Mouse (Mus musculus): ENCODE measurements at regions not wholly inside any gene's neighbourhood (a gene's known extent, or its start where the extent isn't known, plus 50 kb on each side); places are given as distances from the start of the nearest gene placed in this dataset.

- no peak overlapping the region for H3K4me2 ChIP-seq
- H3K27me3 ChIP-seq = no peaks in the 10 kb centered on the region
- H3K4me3 ChIP-seq (replicated peaks) = no peak overlapping the region
- WGBS = 76% methylated on average over 4 of the region's 4 CpGs
- H3K4me1 ChIP-seq (replicated peaks) = no peaks in the 10 kb centered on the region; the same call in 1 of the 2 replicates
- H3K27ac ChIP-seq = no peak overlapping the region
- no peaks in the 10 kb centered on the region for H3K9me3 ChIP-seq
- H3K9ac ChIP-seq (replicated peaks) = no peak overlapping the region
- H3K36me3 ChIP-seq = no peaks in the 10 kb centered on the region
- ATAC-seq (ENCODE audit: insufficient number of reproducible peaks, insufficient read depth, low FRiP score, low TSS enrichment, low read depth) = no peak
Measured at GRCm38 (mm10) chr2:10923984-10924383, 247.9 kb upstream of the Prkcq start.

GRCm38 (mm10) chr2:10925361-10925760, 246.5 kb upstream of the Prkcq start:
- H3K4me1 ChIP-seq (replicated peaks) = no peaks in the 10 kb centered on the region; the same call in 1 of the 2 replicates
- no peak overlapping the region for H3K4me3 ChIP-seq (replicated peaks)
- no peaks in the 10 kb centered on the region for H3K27me3 ChIP-seq
- no peaks in the 10 kb centered on the region for H3K36me3 ChIP-seq
- H3K27ac ChIP-seq = no peak overlapping the region
- no peak overlapping the region for H3K4me2 ChIP-seq
- WGBS = 41% methylated on average over 7 of the region's 7 CpGs
- H3K9me3 ChIP-seq = no peaks in the 10 kb centered on the region
- no peak for ATAC-seq (ENCODE audit: insufficient number of reproducible peaks, insufficient read depth, low FRiP score, low TSS enrichment, low read depth)
- no peak overlapping the region for H3K9ac ChIP-seq (replicated peaks)

GRCm38 (mm10) chr2:10937405-10937804, 234.5 kb upstream of the Prkcq start:
- WGBS = 93% methylated on average over 1 of the region's 1 CpGs
- no peak for ATAC-seq (ENCODE audit: insufficient number of reproducible peaks, insufficient read depth, low FRiP score, low TSS enrichment, low read depth)

GRCm38 (mm10) chr2:10965224-10965623, 206.7 kb upstream of the Prkcq start:
- no peaks in the 10 kb centered on the region for H3K27me3 ChIP-seq
- 75% methylated on average over 7 of the region's 7 CpGs for WGBS
- H3K9me3 ChIP-seq = no peaks in the 10 kb centered on the region
- H3K4me2 ChIP-seq = no peak overlapping the region
- no peak overlapping the region for H3K27ac ChIP-seq
- no peaks in the 10 kb centered on the region for H3K4me1 ChIP-seq (replicated peaks)
- no peak overlapping the region for H3K4me3 ChIP-seq (replicated peaks)
- no peak overlapping the region for H3K9ac ChIP-seq (replicated peaks)
- ATAC-seq (ENCODE audit: insufficient number of reproducible peaks, insufficient read depth, low FRiP score, low TSS enrichment, low read depth) = no peak
- H3K36me3 ChIP-seq = no peaks in the 10 kb centered on the region

More at GRCm38 (mm10) chr2:10937405-10937804, 234.5 kb upstream of the Prkcq start:
- H3K9ac ChIP-seq (replicated peaks) = no peak overlapping the region
- H3K4me1 ChIP-seq (replicated peaks) = no peaks in the 10 kb centered on the region
- H3K4me3 ChIP-seq (replicated peaks) = no peak overlapping the region
- no peaks in the 10 kb centered on the region for H3K9me3 ChIP-seq
- no peaks in the 10 kb centered on the region for H3K27me3 ChIP-seq
- H3K27ac ChIP-seq = no peak overlapping the region
- H3K36me3 ChIP-seq = no peaks in the 10 kb centered on the region
- no peak overlapping the region for H3K4me2 ChIP-seq

GRCm38 (mm10) chr2:10966891-10967290, 205.0 kb upstream of the Prkcq start:
- no peak overlapping the region for H3K9ac ChIP-seq (replicated peaks)
- no peak overlapping the region for H3K27ac ChIP-seq
- 54% methylated on average over 2 of the region's 2 CpGs for WGBS
- no peaks in the 10 kb centered on the region for H3K9me3 ChIP-seq
- ATAC-seq (ENCODE audit: insufficient number of reproducible peaks, insufficient read depth, low FRiP score, low TSS enrichment, low read depth) = no peak
- no peaks in the 10 kb centered on the region for H3K36me3 ChIP-seq
- H3K4me3 ChIP-seq (replicated peaks) = no peak overlapping the region
- H3K4me2 ChIP-seq = no peak overlapping the region
- H3K4me1 ChIP-seq (replicated peaks) = no peaks in the 10 kb centered on the region
- no peaks in the 10 kb centered on the region for H3K27me3 ChIP-seq

- Histone ChIP-seq H3K4me2 (no peak overlapping the region), H3K27ac (no peak overlapping the region), H3K27me3 (no peaks in the 10 kb centered on the region), H3K9me3 (no peaks in the 10 kb centered on the region), H3K4me3 (replicated peaks) (no peak overlapping the region), H3K9ac (replicated peaks) (no peak overlapping the region), H3K4me1 (replicated peaks) (no peaks in the 10 kb centered on the region), H3K36me3 (no peaks in the 10 kb centered on the region)
- no peak for ATAC-seq (ENCODE audit: insufficient number of reproducible peaks, insufficient read depth, low FRiP score, low TSS enrichment, low read depth)
- whole genome bisulfite sequencing = 89% methylated on average over 10 of the region's 10 CpGs
Measured at GRCm38 (mm10) chr2:10969111-10969689, 202.7 kb upstream of the Prkcq start.

- H3K4me2 ChIP-seq = no peak overlapping the region
Measured at GRCm38 (mm10) chr2:10972051-10972450, 199.9 kb upstream of the Prkcq start.

GRCm38 (mm10) chr2:10978772-10979171, 193.1 kb upstream of the Prkcq start:
- Histone ChIP-seq H3K36me3 (no peaks in the 10 kb centered on the region), H3K4me1 (replicated peaks) (peaks cover 4% of the 10 kb centered on the region), H3K27me3 (no peaks in the 10 kb centered on the region), H3K9ac (replicated peaks) (no peak overlapping the region), H3K4me3 (replicated peaks) (no peak overlapping the region), H3K4me2 (no peak overlapping the region), H3K9me3 (no peaks in the 10 kb centered on the region), H3K27ac (no peak overlapping the region)
- ATAC-seq (ENCODE audit: insufficient number of reproducible peaks, insufficient read depth, low FRiP score, low TSS enrichment, low read depth) = no peak
- WGBS = 58% methylated on average over 5 of the region's 5 CpGs

More at GRCm38 (mm10) chr2:10972051-10972450, 199.9 kb upstream of the Prkcq start:
- no peaks in the 10 kb centered on the region for H3K27me3 ChIP-seq
- 72% methylated on average over 3 of the region's 3 CpGs for WGBS
- no peak overlapping the region for H3K9ac ChIP-seq (replicated peaks)
- no peak for ATAC-seq (ENCODE audit: insufficient number of reproducible peaks, insufficient read depth, low FRiP score, low TSS enrichment, low read depth)
- H3K27ac ChIP-seq = no peak overlapping the region
- H3K36me3 ChIP-seq = no peaks in the 10 kb centered on the region
- no peaks in the 10 kb centered on the region for H3K4me1 ChIP-seq (replicated peaks)
- H3K9me3 ChIP-seq = no peaks in the 10 kb centered on the region
- H3K4me3 ChIP-seq (replicated peaks) = no peak overlapping the region

GRCm38 (mm10) chr2:10986101-10986500, 185.8 kb upstream of the Prkcq start:
- H3K9ac ChIP-seq (replicated peaks) = no peak overlapping the region
- H3K9me3 ChIP-seq = no peaks in the 10 kb centered on the region
- ATAC-seq (ENCODE audit: insufficient number of reproducible peaks, insufficient read depth, low FRiP score, low TSS enrichment, low read depth) = no peak
- no peak overlapping the region for H3K4me3 ChIP-seq (replicated peaks)
- H3K27ac ChIP-seq = no peak overlapping the region
- no peak overlapping the region for H3K4me2 ChIP-seq
- no peaks in the 10 kb centered on the region for H3K27me3 ChIP-seq
- peaks cover 13% of the 10 kb centered on the region; the same call in 1 of the 2 replicates for H3K4me1 ChIP-seq (replicated peaks)
- no peaks in the 10 kb centered on the region for H3K36me3 ChIP-seq
- WGBS = 69% methylated on average over 7 of the region's 7 CpGs

GRCm38 (mm10) chr2:10990043-10990728, 181.7 kb upstream of the Prkcq start:
- Histone ChIP-seq H3K4me3 (replicated peaks) (no peak overlapping the region), H3K27ac (no peak overlapping the region), H3K4me2 (no peak overlapping the region), H3K9ac (replicated peaks) (no peak overlapping the region), H3K36me3 (no peaks in the 10 kb centered on the region), H3K4me1 (replicated peaks) (peaks cover 13% of the 10 kb centered on the region; the same call in 1 of the 2 replicates), H3K27me3 (no peaks in the 10 kb centered on the region), H3K9me3 (no peaks in the 10 kb centered on the region)
- WGBS = 82% methylated on average over 7 of the region's 7 CpGs
- ATAC-seq (ENCODE audit: insufficient number of reproducible peaks, insufficient read depth, low FRiP score, low TSS enrichment, low read depth) = no peak

GRCm38 (mm10) chr2:10998798-10999197, 173.1 kb upstream of the Prkcq start:
- H3K4me2 ChIP-seq = no peak overlapping the region
- 53% methylated on average over 1 of the region's 1 CpGs for WGBS
- no peaks in the 10 kb centered on the region for H3K27me3 ChIP-seq
- H3K27ac ChIP-seq = no peak overlapping the region
- no peak overlapping the region for H3K4me3 ChIP-seq (replicated peaks)
- ATAC-seq (ENCODE audit: insufficient number of reproducible peaks, insufficient read depth, low FRiP score, low TSS enrichment, low read depth) = no peak
- H3K9me3 ChIP-seq = no peaks in the 10 kb centered on the region
- no peaks in the 10 kb centered on the region for H3K4me1 ChIP-seq (replicated peaks)
- no peak overlapping the region for H3K9ac ChIP-seq (replicated peaks)
- no peaks in the 10 kb centered on the region for H3K36me3 ChIP-seq

GRCm38 (mm10) chr2:10999217-10999618, 172.7 kb upstream of the Prkcq start:
- Histone ChIP-seq H3K9ac (replicated peaks) (no peak overlapping the region), H3K4me3 (replicated peaks) (no peak overlapping the region)
- no peak for ATAC-seq (ENCODE audit: insufficient number of reproducible peaks, insufficient read depth, low FRiP score, low TSS enrichment, low read depth)

More at GRCm38 (mm10) chr2:10999217-10999618, 172.7 kb upstream of the Prkcq start:
- Histone ChIP-seq H3K4me2 (no peak overlapping the region), H3K4me1 (replicated peaks) (no peaks in the 10 kb centered on the region), H3K27me3 (no peaks in the 10 kb centered on the region), H3K27ac (no peak overlapping the region), H3K36me3 (no peaks in the 10 kb centered on the region), H3K9me3 (no peaks in the 10 kb centered on the region)
- WGBS = 81% methylated on average over 1 of the region's 1 CpGs

All from limb, embryonic 12.5 days (tissue).